Mouse (Mus musculus) left cerebral cortex, adult 8-10 months (tissue): ENCODE measurements around the gene Galntl5. TPM values are rescaled to one million over a fixed set of nuclear protein-coding genes. Genes with fewer than 3 reads are reported as not detected.
"Not testable (repeated sequence)": the region's sequence is repeated elsewhere in the genome, so short reads cannot be mapped to it uniquely, and the experiment has no call there.

ENCODE experiments used
- DNase-seq, 2 experiments: peaks; one replicate each; pipeline ENCODE4 v3.0.0; 2022; ENCODE audit warnings: low spot score in 2 of 2
- total RNA-seq, 4 experiments: library from RNA; stranded (reverse); gene quantifications; 2 replicates each; pipeline ENCODE4 v1.2.4; 2022

The Galntl5 gene
- not detected for total RNA-seq

- no peak for DNase-seq
These were observed at the start of gene Galntl5 for GRCm38 (mm10) chr5:25181004-25181531. TSS of gene Galntl5 (plus strand) at chr5:25181460.

- DNase-seq = no peak
These were observed 34.6 kb upstream of the Galntl5 start for GRCm38 (mm10) chr5:25146705-25147104.

GRCm38 (mm10) chr5:25149331-25149965, 31.8 kb upstream of the Galntl5 start:
- DNase-seq = no peak

- no peak for DNase-seq
These were observed 27.8 kb upstream of the Galntl5 start for GRCm38 (mm10) chr5:25153491-25153890.

- no peak for DNase-seq
These were observed 27.3 kb upstream of the Galntl5 start for GRCm38 (mm10) chr5:25153996-25154395.

GRCm38 (mm10) chr5:25154823-25155222, 26.4 kb upstream of the Galntl5 start:
- DNase-seq = no peak

- no peak for DNase-seq
These were observed 25.9 kb upstream of the Galntl5 start for GRCm38 (mm10) chr5:25155351-25155750.

- DNase-seq = no peak
These were observed 24.1 kb upstream of the Galntl5 start for GRCm38 (mm10) chr5:25157136-25157535.

- DNase-seq = peak; percentile 21 to 76
These were observed 20.7 kb upstream of the Galntl5 start for GRCm38 (mm10) chr5:25160515-25160914.

- DNase-seq = no peak
These were observed 18.3 kb upstream of the Galntl5 start for GRCm38 (mm10) chr5:25162981-25163380.

- DNase-seq = no peak
These were observed 17.3 kb upstream of the Galntl5 start for GRCm38 (mm10) chr5:25163938-25164337.

- no peak for DNase-seq
These were observed 16.9 kb upstream of the Galntl5 start for GRCm38 (mm10) chr5:25164341-25164740.

- peak in 1 of 2 experiments; percentile 5 for DNase-seq
These were observed 16.0 kb upstream of the Galntl5 start for GRCm38 (mm10) chr5:25165102-25165788.

GRCm38 (mm10) chr5:25165789-25166135, 15.5 kb upstream of the Galntl5 start:
- no peak for DNase-seq

- DNase-seq = no peak
These were observed 14.6 kb upstream of the Galntl5 start for GRCm38 (mm10) chr5:25166665-25167064.

- not testable (repeated sequence) for DNase-seq
These were observed 3.3 kb upstream of the Galntl5 start for GRCm38 (mm10) chr5:25177937-25178336.

GRCm38 (mm10) chr5:25178543-25178942, 2.7 kb upstream of the Galntl5 start:
- DNase-seq = not testable (repeated sequence)

GRCm38 (mm10) chr5:25179284-25179683, 2.0 kb upstream of the Galntl5 start:
- no peak for DNase-seq

GRCm38 (mm10) chr5:25179936-25180488, 1.2 kb upstream of the Galntl5 start:
- DNase-seq = no peak

- DNase-seq = no peak
These were observed 2.3 kb downstream of the Galntl5 start for GRCm38 (mm10) chr5:25183595-25183994.

GRCm38 (mm10) chr5:25184594-25184993, 3.3 kb downstream of the Galntl5 start:
- no peak for DNase-seq

GRCm38 (mm10) chr5:25187727-25188126, 6.5 kb downstream of the Galntl5 start:
- DNase-seq = no peak

- DNase-seq = no peak
These were observed 7.5 kb downstream of the Galntl5 start for GRCm38 (mm10) chr5:25188802-25189201.
